Mouse (Mus musculus): Measurements from ENCODE around the gene Tmem56. TPM values are rescaled to one million over a fixed set of nuclear protein-coding genes. Genes with fewer than 3 reads are reported as not detected.

Gene Tmem56
- polyA plus RNA-seq, 1 experiment from 2014 or later, result 3.5 TPM

DNA sequence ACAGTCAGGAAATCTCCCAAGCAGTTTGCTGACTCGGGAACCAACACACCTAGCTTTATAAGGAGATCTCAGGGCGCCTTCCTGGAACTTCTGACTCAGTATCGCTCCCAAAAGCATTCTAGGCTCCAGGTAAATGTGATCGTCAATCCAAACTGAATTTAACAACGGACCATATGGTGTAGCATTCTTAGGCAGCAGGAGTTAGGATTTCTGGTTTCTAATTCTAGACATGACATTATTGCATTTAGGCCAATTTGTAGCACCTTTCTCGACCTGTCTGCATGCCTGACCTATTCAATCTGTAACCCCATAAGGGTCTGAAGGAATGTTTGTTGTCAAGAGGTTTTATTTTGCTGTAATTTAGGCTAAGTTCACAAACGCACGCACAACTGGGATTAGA is 7.8 kb upstream of the Tmem56 start:
- no peaks in the 10 kb centered on the region for H3K9me3 ChIP-seq (ENCODE audit: control insufficient read depth, low read length)
- 74% methylated on average over 8 of the region's 8 CpGs for WGBS
- no peaks in the 10 kb centered on the region for H3K36me3 ChIP-seq (ENCODE audit: control insufficient read depth, insufficient read depth)
- H3K4me3 ChIP-seq (replicated peaks; ENCODE audit: low read length), result no peak overlapping the region
- no peaks in the 10 kb centered on the region for H3K27me3 ChIP-seq (replicated peaks; ENCODE audit: control insufficient read depth, insufficient read depth, low read length)
- ATAC-seq, result no peak
- peak overlapping the region; percentile 64 for H3K4me2 ChIP-seq (ENCODE audit: low read length)
- H3K27ac ChIP-seq (ENCODE audit: low read length), result no peak overlapping the region
- H3K4me1 ChIP-seq (replicated peaks; ENCODE audit: control insufficient read depth, insufficient read depth, low read length), result peaks cover 9% of the 10 kb centered on the region; the same call in 1 of the 2 replicates
- H3K9ac ChIP-seq (replicated peaks; ENCODE audit: low read depth, low read length), result no peak overlapping the region

DNA sequence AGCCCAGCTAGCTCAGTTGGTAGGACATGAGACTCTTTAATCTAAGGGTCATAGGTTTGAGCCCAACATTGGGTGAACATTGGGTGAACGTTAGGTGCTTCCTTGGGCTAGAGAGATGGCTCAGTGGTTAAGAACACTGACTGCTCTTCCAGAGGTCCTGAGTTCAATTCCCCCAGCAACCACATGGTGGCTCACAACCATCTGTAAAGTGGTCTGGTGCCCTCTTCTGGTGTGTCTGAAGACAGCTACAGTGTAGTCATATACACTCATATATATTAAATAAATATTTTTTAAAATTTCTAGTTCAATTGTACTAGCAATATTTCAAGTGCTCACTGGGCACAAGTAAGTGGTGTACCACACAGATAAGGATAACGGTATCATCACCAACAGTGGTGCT is 4.3 kb upstream of the Tmem56 start:
- Histone ChIP-seq H3K27me3 (replicated peaks; ENCODE audit: control insufficient read depth, insufficient read depth, low read length) (no peaks in the 10 kb centered on the region), H3K4me2 (ENCODE audit: low read length) (no peak overlapping the region), H3K36me3 (ENCODE audit: control insufficient read depth, insufficient read depth) (no peaks in the 10 kb centered on the region), H3K4me1 (replicated peaks; ENCODE audit: control insufficient read depth, insufficient read depth, low read length) (0 out of 2 replicates have a peak, but pooled peaks cover 5% of the 10 kb centered on the region), H3K9ac (replicated peaks; ENCODE audit: low read depth, low read length) (no peak overlapping the region), H3K4me3 (replicated peaks; ENCODE audit: low read length) (no peak overlapping the region), H3K27ac (ENCODE audit: low read length) (no peak overlapping the region), H3K9me3 (ENCODE audit: control insufficient read depth, low read length) (no peaks in the 10 kb centered on the region)
- no peak for ATAC-seq
- 96% methylated on average over 2 of the region's 2 CpGs for WGBS

DNA sequence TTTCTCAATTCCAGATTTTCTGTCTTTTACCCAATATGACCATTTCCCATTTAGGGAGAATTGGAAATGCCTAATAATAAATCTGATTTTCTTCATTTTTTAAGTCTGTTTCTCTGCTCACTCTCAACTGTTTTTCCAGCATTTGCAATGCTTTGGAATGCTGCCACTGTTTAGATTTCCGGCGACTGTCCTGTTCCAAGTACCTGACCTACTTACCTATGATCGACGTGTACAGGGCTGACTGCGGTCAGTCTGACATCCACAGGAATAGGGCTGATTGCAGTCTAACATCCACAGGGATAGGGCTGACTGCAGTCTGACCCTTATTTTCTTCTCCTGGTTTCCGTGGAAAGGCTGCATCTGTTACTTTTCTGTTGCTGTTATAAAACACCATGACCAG is 2.3 kb upstream of the Tmem56 start:
- H3K9me3 ChIP-seq (ENCODE audit: control insufficient read depth, low read length), result no peaks in the 10 kb centered on the region
- no peak for ATAC-seq
- WGBS, result 96% methylated on average over 6 of the region's 6 CpGs
- H3K4me2 ChIP-seq (ENCODE audit: low read length), result no peak overlapping the region
- no peak overlapping the region for H3K27ac ChIP-seq (ENCODE audit: low read length)
- no peaks in the 10 kb centered on the region for H3K27me3 ChIP-seq (replicated peaks; ENCODE audit: control insufficient read depth, insufficient read depth, low read length)
- no peaks in the 10 kb centered on the region for H3K36me3 ChIP-seq (ENCODE audit: control insufficient read depth, insufficient read depth)
- H3K4me3 ChIP-seq (replicated peaks; ENCODE audit: low read length), result no peak overlapping the region
- no peak overlapping the region for H3K9ac ChIP-seq (replicated peaks; ENCODE audit: low read depth, low read length)
- no peaks in the 10 kb centered on the region for H3K4me1 ChIP-seq (replicated peaks; ENCODE audit: control insufficient read depth, insufficient read depth, low read length)

- no peak for ATAC-seq
- Histone ChIP-seq H3K4me1 (replicated peaks; ENCODE audit: control insufficient read depth, insufficient read depth, low read length) (no peaks in the 10 kb centered on the region), H3K4me3 (replicated peaks; ENCODE audit: low read length) (no peak overlapping the region), H3K27ac (ENCODE audit: low read length) (no peak overlapping the region), H3K36me3 (ENCODE audit: control insufficient read depth, insufficient read depth) (no peaks in the 10 kb centered on the region), H3K9ac (replicated peaks; ENCODE audit: low read depth, low read length) (no peak overlapping the region), H3K9me3 (ENCODE audit: control insufficient read depth, low read length) (no peaks in the 10 kb centered on the region), H3K4me2 (ENCODE audit: low read length) (no peak overlapping the region), H3K27me3 (replicated peaks; ENCODE audit: control insufficient read depth, insufficient read depth, low read length) (no peaks in the 10 kb centered on the region)
- WGBS, result 88% methylated on average over 14 of the region's 14 CpGs
Observed at GRCm38 (mm10) chr3:121279679-121280078, 3.2 kb downstream of the Tmem56 start.

GRCm38 (mm10) chr3:121277557-121277956 is 5.3 kb downstream of the Tmem56 start:
- H3K4me3 ChIP-seq (replicated peaks; ENCODE audit: low read length), result no peak overlapping the region
- H3K27me3 ChIP-seq (replicated peaks; ENCODE audit: control insufficient read depth, insufficient read depth, low read length), result no peaks in the 10 kb centered on the region
- no peaks in the 10 kb centered on the region for H3K9me3 ChIP-seq (ENCODE audit: control insufficient read depth, low read length)
- H3K4me2 ChIP-seq (ENCODE audit: low read length), result no peak overlapping the region
- no peak overlapping the region for H3K27ac ChIP-seq (ENCODE audit: low read length)
- H3K9ac ChIP-seq (replicated peaks; ENCODE audit: low read depth, low read length), result no peak overlapping the region
- WGBS, result 82% methylated on average over 4 of the region's 4 CpGs
- H3K36me3 ChIP-seq (ENCODE audit: control insufficient read depth, insufficient read depth), result no peaks in the 10 kb centered on the region
- no peak for ATAC-seq
- H3K4me1 ChIP-seq (replicated peaks; ENCODE audit: control insufficient read depth, insufficient read depth, low read length), result no peaks in the 10 kb centered on the region

GRCm38 (mm10) chr3:121277009-121277408 is 5.9 kb downstream of the Tmem56 start:
- H3K27ac ChIP-seq (ENCODE audit: low read length), result no peak overlapping the region
- no peak for ATAC-seq
- no peaks in the 10 kb centered on the region for H3K9me3 ChIP-seq (ENCODE audit: control insufficient read depth, low read length)
- H3K36me3 ChIP-seq (ENCODE audit: control insufficient read depth, insufficient read depth), result no peaks in the 10 kb centered on the region
- no peaks in the 10 kb centered on the region for H3K4me1 ChIP-seq (replicated peaks; ENCODE audit: control insufficient read depth, insufficient read depth, low read length)
- WGBS, result 87% methylated on average over 4 of the region's 4 CpGs
- H3K4me2 ChIP-seq (ENCODE audit: low read length), result no peak overlapping the region
- no peak overlapping the region for H3K9ac ChIP-seq (replicated peaks; ENCODE audit: low read depth, low read length)
- no peak overlapping the region for H3K4me3 ChIP-seq (replicated peaks; ENCODE audit: low read length)
- H3K27me3 ChIP-seq (replicated peaks; ENCODE audit: control insufficient read depth, insufficient read depth, low read length), result no peaks in the 10 kb centered on the region

DNA sequence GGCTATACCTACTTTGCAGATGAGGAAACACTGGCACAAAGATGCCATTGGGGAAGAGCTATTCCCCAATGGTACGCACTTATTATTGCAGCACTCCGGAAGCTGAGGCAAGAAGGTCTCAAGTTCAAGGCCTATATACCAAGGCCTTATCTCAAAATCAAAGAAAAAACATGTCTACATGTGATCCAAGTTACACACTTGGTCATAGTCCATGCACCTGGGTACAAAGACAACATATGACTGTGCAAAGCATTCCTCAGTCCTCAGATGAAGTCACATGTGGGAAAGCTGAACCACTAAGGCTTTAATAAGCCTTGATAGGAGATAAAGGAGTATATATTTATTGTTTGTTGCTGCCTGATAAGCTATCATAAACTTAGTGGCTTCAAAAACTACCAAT is 8.9 kb downstream of the Tmem56 start:
- Histone ChIP-seq H3K9me3 (ENCODE audit: control insufficient read depth, low read length) (no peaks in the 10 kb centered on the region), H3K9ac (replicated peaks; ENCODE audit: low read depth, low read length) (no peak overlapping the region), H3K4me2 (ENCODE audit: low read length) (no peak overlapping the region), H3K27ac (ENCODE audit: low read length) (no peak overlapping the region), H3K27me3 (replicated peaks; ENCODE audit: control insufficient read depth, insufficient read depth, low read length) (no peaks in the 10 kb centered on the region), H3K4me1 (replicated peaks; ENCODE audit: control insufficient read depth, insufficient read depth, low read length) (no peaks in the 10 kb centered on the region), H3K4me3 (replicated peaks; ENCODE audit: low read length) (no peak overlapping the region), H3K36me3 (ENCODE audit: control insufficient read depth, insufficient read depth) (no peaks in the 10 kb centered on the region)
- 97% methylated on average over 2 of the region's 2 CpGs for WGBS
- ATAC-seq, result no peak

DNA sequence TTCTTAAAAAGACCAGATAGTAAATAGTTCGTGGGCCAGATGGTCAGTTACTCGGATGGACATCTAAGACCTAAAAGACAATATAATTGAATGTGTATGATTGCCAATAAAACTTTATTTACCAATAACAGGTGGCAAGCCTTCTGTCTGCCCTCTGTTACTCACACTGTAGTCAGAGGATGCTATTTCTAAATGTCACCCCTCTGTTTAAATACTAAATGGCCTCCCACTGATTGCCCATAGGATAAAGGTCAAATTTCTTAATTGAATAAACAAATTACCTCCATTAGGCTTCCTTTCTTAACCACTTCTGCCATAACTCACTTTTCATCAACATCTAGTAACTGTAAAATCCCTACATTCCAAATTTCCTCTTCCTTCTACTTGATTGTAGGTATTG is 10.3 kb downstream of the Tmem56 start:
- H3K9me3 ChIP-seq (ENCODE audit: control insufficient read depth, low read length), result no peaks in the 10 kb centered on the region
- no peak overlapping the region for H3K27ac ChIP-seq (ENCODE audit: low read length)
- H3K36me3 ChIP-seq (ENCODE audit: control insufficient read depth, insufficient read depth), result no peaks in the 10 kb centered on the region
- H3K27me3 ChIP-seq (replicated peaks; ENCODE audit: control insufficient read depth, insufficient read depth, low read length), result no peaks in the 10 kb centered on the region
- WGBS, result 79% methylated on average over 2 of the region's 2 CpGs
- no peaks in the 10 kb centered on the region for H3K4me1 ChIP-seq (replicated peaks; ENCODE audit: control insufficient read depth, insufficient read depth, low read length)
- H3K4me3 ChIP-seq (replicated peaks; ENCODE audit: low read length), result no peak overlapping the region
- no peak for ATAC-seq
- no peak overlapping the region for H3K9ac ChIP-seq (replicated peaks; ENCODE audit: low read depth, low read length)
- no peak overlapping the region for H3K4me2 ChIP-seq (ENCODE audit: low read length)

DNA sequence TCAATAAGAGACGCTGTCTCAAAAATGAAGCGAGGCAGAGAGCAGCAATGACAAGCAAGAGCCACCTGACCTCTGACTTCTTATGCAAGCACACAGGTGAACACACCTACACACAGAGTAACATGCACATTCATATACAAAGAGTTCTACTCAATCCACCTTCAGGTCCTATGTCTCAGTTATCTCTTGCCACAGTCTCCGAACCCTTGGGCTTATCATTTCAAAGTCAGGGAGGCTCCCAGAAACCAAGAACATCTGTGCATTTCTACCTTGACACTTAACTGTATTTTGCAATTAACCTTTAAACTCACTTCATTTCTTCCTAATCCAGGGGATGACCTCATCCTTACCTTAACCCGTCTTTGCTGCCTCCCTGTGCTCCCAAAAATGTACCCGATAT is 15.6 kb downstream of the Tmem56 start:
- H3K9me3 ChIP-seq (ENCODE audit: control insufficient read depth, low read length), result no peaks in the 10 kb centered on the region
- ATAC-seq, result no peak
- H3K9ac ChIP-seq (replicated peaks; ENCODE audit: low read depth, low read length), result no peak overlapping the region
- H3K4me1 ChIP-seq (replicated peaks; ENCODE audit: control insufficient read depth, insufficient read depth, low read length), result peaks cover 4% of the 10 kb centered on the region
- no peak overlapping the region for H3K4me3 ChIP-seq (replicated peaks; ENCODE audit: low read length)
- H3K4me2 ChIP-seq (ENCODE audit: low read length), result no peak overlapping the region
- no peak overlapping the region for H3K27ac ChIP-seq (ENCODE audit: low read length)
- H3K36me3 ChIP-seq (ENCODE audit: control insufficient read depth, insufficient read depth), result no peaks in the 10 kb centered on the region
- 90% methylated on average over 5 of the region's 5 CpGs for WGBS
- 0 out of 2 replicates have a peak, but pooled peaks cover 8% of the 10 kb centered on the region for H3K27me3 ChIP-seq (replicated peaks; ENCODE audit: control insufficient read depth, insufficient read depth, low read length)

GRCm38 (mm10) chr3:121264242-121264641 is 18.7 kb downstream of the Tmem56 start:
- peaks cover 9% of the 10 kb centered on the region for H3K4me1 ChIP-seq (replicated peaks; ENCODE audit: control insufficient read depth, insufficient read depth, low read length)
- WGBS, result 62% methylated on average over 6 of the region's 6 CpGs
- no peak overlapping the region for H3K27ac ChIP-seq (ENCODE audit: low read length)
- H3K4me2 ChIP-seq (ENCODE audit: low read length), result no peak overlapping the region
- H3K9me3 ChIP-seq (ENCODE audit: control insufficient read depth, low read length), result no peaks in the 10 kb centered on the region
- H3K9ac ChIP-seq (replicated peaks; ENCODE audit: low read depth, low read length), result no peak overlapping the region
- peaks cover 14% of the 10 kb centered on the region; the same call in 1 of the 2 replicates for H3K27me3 ChIP-seq (replicated peaks; ENCODE audit: control insufficient read depth, insufficient read depth, low read length)
- no peak overlapping the region for H3K4me3 ChIP-seq (replicated peaks; ENCODE audit: low read length)
- ATAC-seq, result no peak
- H3K36me3 ChIP-seq (ENCODE audit: control insufficient read depth, insufficient read depth), result no peaks in the 10 kb centered on the region

Data from forebrain, embryonic 16.5 days (tissue).